Mouse (Mus musculus) thymus, adult 2 months (tissue): ENCODE results near the gene Cdon.

Source experiments
- CTCF ChIP-seq: fragments of 200-500 bp; IDR thresholded peaks from 2 replicates; pipeline ENCODE4 v1.5.1; 2012; ENCODE audit warnings: mild to moderate bottlenecking, control low read depth, low read length, moderate library complexity, borderline replicate concordance; ENCODE audit not compliant: control insufficient read depth, poor library complexity, insufficient read depth; ENCODE audit errors: extremely low read depth
- POLR2A ChIP-seq: fragments of 200-500 bp; IDR thresholded peaks from 2 replicates; pipeline ENCODE4 v1.6.1; 2012; ENCODE audit warnings: mild to moderate bottlenecking, low read length, control low read depth, moderate library complexity; ENCODE audit not compliant: control insufficient read depth, poor library complexity, insufficient read depth; ENCODE audit errors: extremely low read depth

DNA sequence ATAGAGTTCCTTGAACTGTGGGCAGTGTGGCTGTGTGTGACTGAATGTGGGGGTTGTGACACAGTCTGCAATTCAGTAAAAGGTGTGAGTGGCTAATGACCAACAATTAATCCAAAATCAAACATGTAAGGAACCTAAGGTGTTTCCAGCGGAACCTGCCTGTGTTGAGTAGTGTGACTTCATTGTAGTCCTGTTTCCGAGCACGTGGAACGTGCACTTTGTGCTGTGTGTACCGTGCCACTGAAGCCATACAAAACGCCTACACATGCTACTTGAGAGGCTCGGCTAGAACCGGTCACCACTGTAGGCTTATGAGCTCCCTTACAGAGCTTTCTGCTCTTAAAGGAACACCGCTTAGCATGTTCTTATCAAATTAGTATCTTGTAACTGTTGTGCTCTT is 127.5 kb downstream of the Cdon start:
- TF ChIP-seq CTCF, result no peak
- no peak for TF ChIP-seq POLR2A
